10 mouse cellular contexts compared by ENCODE assay signal in genomic region chr14:55003878-55004855, GRCm38 (mm10). TPM values are rescaled to one million over a fixed set of nuclear protein-coding genes. Genes with fewer than 3 reads are reported as not detected.
DNase-seq lines count a peak whose midpoint lies in the region; ATAC-seq lines count a peak whose summit lies in the region.
"Had no signal": no experiment of that assay in that cellular context is flagged by ENCODE, and none has a peak within 500 bp of the region (broad histone marks: within the 10 kb centered on the region; RNA-seq: fewer than 3 reads in every experiment).

No protein-coding gene starts in this region.

- 0 out of 2 replicates have a peak, but pooled peaks cover 8% of the 10 kb centered on the region for H3K4me1 ChIP-seq in midbrain, embryonic 11.5 days (ENCODE audit: control insufficient read depth, insufficient read depth, low read length)
- no peaks in the 10 kb centered on the region for H3K4me1 ChIP-seq in midbrain, embryonic 16.5 days (ENCODE audit: control insufficient read depth, insufficient read depth, low read length)
- H3K4me1 ChIP-seq in stomach, embryonic 15.5 days = peaks cover 7% of the 10 kb centered on the region; the same call in 1 of the 2 replicates

- 70% methylated on average over 18 of the region's 18 CpGs for WGBS in midbrain, embryonic 11.5 days
- WGBS in midbrain, embryonic 16.5 days = 62% methylated on average over 18 of the region's 18 CpGs
- 70% methylated on average over 18 of the region's 18 CpGs for WGBS in stomach, embryonic 15.5 days

- peak; percentile 66 for DNase-seq in adrenal gland, adult 2 months
- no peak for DNase-seq in adrenal gland, postnatal 25 days
- peak; percentile 51 for DNase-seq in midbrain, embryonic 11.5 days (ENCODE audit: low spot score, missing footprints)
- peak; percentile 89 for DNase-seq in heart, postnatal 10 days
- no peak for DNase-seq in B cell, adult 2 months
- no peak for DNase-seq in left cerebral cortex, postnatal 36 days (ENCODE audit: low spot score in 2 of 2)

- H3K27me3 ChIP-seq in midbrain, embryonic 11.5 days (ENCODE audit: control insufficient read depth, insufficient read depth, low read length) = no peaks in the 10 kb centered on the region
- no peaks in the 10 kb centered on the region for H3K27me3 ChIP-seq in midbrain, embryonic 16.5 days (ENCODE audit: control insufficient read depth, insufficient read depth, low read depth, low read length)
- H3K27me3 ChIP-seq in stomach, embryonic 15.5 days (replicated peaks) = no peaks in the 10 kb centered on the region
- H3K27me3 ChIP-seq: lung, embryonic 15.5 days had no signal

- intact Hi-C loops in heart, postnatal 10 days (cut with DNase I) = no loop called here
- intact Hi-C loops in left cerebral cortex, postnatal 36 days (cut with DNase I) = no loop called here

- no peak overlapping the region for H3K27ac ChIP-seq in midbrain, embryonic 11.5 days (ENCODE audit: low read depth, low read length)
- H3K27ac ChIP-seq in midbrain, embryonic 16.5 days (ENCODE audit: low read length) = no peak overlapping the region
- no peak overlapping the region for H3K27ac ChIP-seq in stomach, embryonic 15.5 days
- H3K27ac ChIP-seq: kidney, postnatal 0 days; lung, embryonic 15.5 days had no signal

- H3K9me3 ChIP-seq in midbrain, embryonic 11.5 days (ENCODE audit: control insufficient read depth, low read length) = no peaks in the 10 kb centered on the region
- no peaks in the 10 kb centered on the region for H3K9me3 ChIP-seq in midbrain, embryonic 16.5 days (replicated peaks; ENCODE audit: control insufficient read depth, low read length, poor library complexity, severe bottlenecking)
- H3K9me3 ChIP-seq in stomach, embryonic 15.5 days = no peaks in the 10 kb centered on the region
- H3K9me3 ChIP-seq: lung, embryonic 15.5 days had no signal

- no peak for ATAC-seq in midbrain, embryonic 11.5 days (ENCODE audit: low FRiP score)
- ATAC-seq in midbrain, embryonic 16.5 days = no peak
- ATAC-seq in stomach, embryonic 15.5 days (ENCODE audit: insufficient read depth, low FRiP score, low read depth) = peak; percentile 24; the same call in 1 of the 2 replicates

- H3K4me3 ChIP-seq in midbrain, embryonic 11.5 days (ENCODE audit: low read depth, low read length) = no peak overlapping the region
- no peak overlapping the region for H3K4me3 ChIP-seq in midbrain, embryonic 16.5 days (ENCODE audit: low read depth, low read length)
- no peak overlapping the region for H3K4me3 ChIP-seq in stomach, embryonic 15.5 days (replicated peaks)
- H3K4me3 ChIP-seq: lung, embryonic 15.5 days had no signal

- no peak overlapping the region for H3K4me2 ChIP-seq in midbrain, embryonic 11.5 days
- H3K4me2 ChIP-seq in midbrain, embryonic 16.5 days (ENCODE audit: low read length) = no peak overlapping the region
- no peak overlapping the region for H3K4me2 ChIP-seq in stomach, embryonic 15.5 days
- H3K4me2 ChIP-seq: lung, embryonic 15.5 days had no signal

- H3K36me3 ChIP-seq in midbrain, embryonic 11.5 days (ENCODE audit: control insufficient read depth, insufficient read depth, low read length) = no peaks in the 10 kb centered on the region
- no peaks in the 10 kb centered on the region for H3K36me3 ChIP-seq in midbrain, embryonic 16.5 days (ENCODE audit: control insufficient read depth, insufficient read depth, low read length)
- H3K36me3 ChIP-seq in stomach, embryonic 15.5 days = no peaks in the 10 kb centered on the region
- H3K36me3 ChIP-seq: lung, embryonic 15.5 days had no signal

- no peak overlapping the region for H3K9ac ChIP-seq in midbrain, embryonic 11.5 days (ENCODE audit: low read length)
- H3K9ac ChIP-seq in midbrain, embryonic 16.5 days (ENCODE audit: low read depth, low read length) = no peak overlapping the region
- no peak overlapping the region for H3K9ac ChIP-seq in stomach, embryonic 15.5 days
- H3K9ac ChIP-seq: lung, embryonic 15.5 days had no signal

RNA-seq across cellular contexts. Expression of gene Myh7, which starts 9.7 kb away (rescaled TPM):
- total RNA-seq in adrenal gland, adult 2 months (2021) = not detected
- not detected in 2 replicates for polyA plus RNA-seq in adrenal gland, adult 2 months (2012; rRNA removed)
- not detected in 2 replicates for total RNA-seq in adrenal gland, postnatal 25 days (2021)
- 0.52 and 1.1 TPM in 2 replicates for polyA plus RNA-seq in midbrain, embryonic 11.5 days (2014; fragmentation: Nextera tagmentation; extraction: Ambion mirVana)
- polyA plus RNA-seq in midbrain, embryonic 16.5 days (2015; fragmentation: Nextera tagmentation; extraction: Ambion mirVana) = 7.7 and 8.9 TPM in 2 replicates
- total RNA-seq in heart, postnatal 10 days (2021) = 1,000 to 10,000 TPM; 1,842 to 1,858 TPM
- polyA plus RNA-seq in stomach, embryonic 15.5 days (2015; fragmentation: Nextera tagmentation; extraction: Ambion mirVana) = 5.3 and 7.5 TPM in 2 replicates
- total RNA-seq in left cerebral cortex, postnatal 36 days (2021) = 10 to 100 TPM; 20.1 to 22.2 TPM

RNA-seq across cellular contexts. Expression of gene Ngdn, which starts 11.1 kb away (rescaled TPM):
- 10 to 100 TPM; 36.0 TPM for total RNA-seq in adrenal gland, adult 2 months (2021)
- polyA plus RNA-seq in adrenal gland, adult 2 months (2012; rRNA removed) = 2.7 and 2.9 TPM in 2 replicates
- total RNA-seq in adrenal gland, postnatal 25 days (2021) = 38.3 and 39.8 TPM in 2 replicates
- polyA plus RNA-seq in midbrain, embryonic 11.5 days (2014; fragmentation: Nextera tagmentation; extraction: Ambion mirVana) = 85.0 and 85.9 TPM in 2 replicates
- 44.8 and 48.7 TPM in 2 replicates for polyA plus RNA-seq in midbrain, embryonic 16.5 days (2015; fragmentation: Nextera tagmentation; extraction: Ambion mirVana)
- 10 to 100 TPM; 30.6 to 33.9 TPM for total RNA-seq in heart, postnatal 10 days (2021)
- 81.2 and 88.0 TPM in 2 replicates for polyA plus RNA-seq in stomach, embryonic 15.5 days (2015; fragmentation: Nextera tagmentation; extraction: Ambion mirVana)
- 10 to 100 TPM; 23.5 to 30.8 TPM for total RNA-seq in left cerebral cortex, postnatal 36 days (2021)

RNA-seq across cellular contexts. Expression of gene Gm17428, which starts 27.4 kb away (rescaled TPM):
- not detected for total RNA-seq in adrenal gland, adult 2 months (2021)
- not detected in 2 replicates for polyA plus RNA-seq in adrenal gland, adult 2 months (2012; rRNA removed)
- total RNA-seq in adrenal gland, postnatal 25 days (2021) = not detected in 2 replicates
- not detected in 2 replicates for polyA plus RNA-seq in midbrain, embryonic 11.5 days (2014; fragmentation: Nextera tagmentation; extraction: Ambion mirVana)
- polyA plus RNA-seq in midbrain, embryonic 16.5 days (2015; fragmentation: Nextera tagmentation; extraction: Ambion mirVana) = not detected in 2 replicates
- not detected for total RNA-seq in heart, postnatal 10 days (2021)
- polyA plus RNA-seq in stomach, embryonic 15.5 days (2015; fragmentation: Nextera tagmentation; extraction: Ambion mirVana) = not detected in 2 replicates
- total RNA-seq in left cerebral cortex, postnatal 36 days (2021) = not detected
- polyA plus RNA-seq: kidney, postnatal 0 days; lung, embryonic 15.5 days had no signal

RNA-seq across cellular contexts. Expression of gene Myh6, which starts 37.4 kb away (rescaled TPM):
- total RNA-seq in adrenal gland, adult 2 months (2021) = not detected
- polyA plus RNA-seq in adrenal gland, adult 2 months (2012; rRNA removed) = not detected in 2 replicates
- not detected in 2 replicates for total RNA-seq in adrenal gland, postnatal 25 days (2021)
- 0.51 TPM in 1 of 2 replicates, not detected in the other for polyA plus RNA-seq in midbrain, embryonic 11.5 days (2014; fragmentation: Nextera tagmentation; extraction: Ambion mirVana)
- 1.3 and 2.9 TPM in 2 replicates for polyA plus RNA-seq in midbrain, embryonic 16.5 days (2015; fragmentation: Nextera tagmentation; extraction: Ambion mirVana)
- over 10,000 TPM; 20,580 to 20,870 TPM for total RNA-seq in heart, postnatal 10 days (2021)
- polyA plus RNA-seq in stomach, embryonic 15.5 days (2015; fragmentation: Nextera tagmentation; extraction: Ambion mirVana) = 2.3 and 2.4 TPM in 2 replicates
- total RNA-seq in left cerebral cortex, postnatal 36 days (2021) = 1 to 10 TPM; 4.2 to 5.2 TPM

Comparison
In these comparisons a context has a peak if more than half of its experiments do, and no peak if none do; other contexts are left out.
1. DNase-seq: peak in adrenal gland, adult 2 months (single experiment), midbrain, embryonic 11.5 days (single experiment) and heart, postnatal 10 days (2 of 2); none in adrenal gland, postnatal 25 days (single experiment), B cell, adult 2 months (0 of 2) and left cerebral cortex, postnatal 36 days (0 of 2).
2. RNA of gene Myh7, which starts 9.7 kb away (total RNA-seq): 1,842 to 1,858 TPM in heart, postnatal 10 days; 20.1 to 22.2 TPM in left cerebral cortex, postnatal 36 days, not detected in adrenal gland, adult 2 months and not detected in adrenal gland, postnatal 25 days; every median in the first group is over 10 times any median in the second.